8 mouse cellular contexts compared by ENCODE assay signal in genomic region chr5:103773100-103773552, GRCm38 (mm10).
DNase-seq lines count a peak whose midpoint lies in the region; ATAC-seq and TF ChIP-seq lines count a peak whose summit lies in the region.

No protein-coding gene starts in this region.

- no peaks in the 10 kb centered on the region for H3K27me3 ChIP-seq in forebrain, embryonic 13.5 days
- no peaks in the 10 kb centered on the region for H3K27me3 ChIP-seq in hindbrain, embryonic 15.5 days

- WGBS in forebrain, embryonic 13.5 days, result 0% methylated on average over 5 of the region's 5 CpGs
- 2% methylated on average over 5 of the region's 5 CpGs for WGBS in hindbrain, embryonic 15.5 days

- TF ChIP-seq CTCF in layer of hippocampus, adult 2 months (conservative IDR thresholded peaks at IDR 0.05), result no peak

- no peaks in the 10 kb centered on the region for H3K36me3 ChIP-seq in forebrain, embryonic 13.5 days (ENCODE audit: poor library complexity, severe bottlenecking)
- no peaks in the 10 kb centered on the region for H3K36me3 ChIP-seq in hindbrain, embryonic 15.5 days

- no peak for DNase-seq in layer of hippocampus, adult 2 months (ENCODE audit: low spot score in 2 of 2)
- DNase-seq in layer of hippocampus, postnatal 25 days (ENCODE audit: extremely low spot score in 1 of 2, low spot score in 1 of 2), result no peak
- peak; percentile 53 to 69 for DNase-seq in lung, adult 18-20 months
- peak; percentile 58 for DNase-seq in retina, embryonic 14.5 days (ENCODE audit: low spot score)
- no peak for DNase-seq in urinary bladder, postnatal 25 days (ENCODE audit: low spot score)
- DNase-seq in cerebellum, adult 18-20 months, result no peak

- H3K4me3 ChIP-seq in layer of hippocampus, adult 2 months, result peak overlapping the region; percentile 36
- peak overlapping the region; percentile 19; the same call in 1 of the 2 replicates for H3K4me3 ChIP-seq in forebrain, embryonic 13.5 days
- H3K4me3 ChIP-seq in hindbrain, embryonic 15.5 days, result no peak overlapping the region

- peak overlapping the region; percentile 83 for H3K27ac ChIP-seq in layer of hippocampus, adult 2 months
- H3K27ac ChIP-seq in forebrain, embryonic 13.5 days, result peak overlapping the region; percentile 86
- H3K27ac ChIP-seq in hindbrain, embryonic 15.5 days (replicated peaks), result peak overlapping the region; percentile 61

- no peaks in the 10 kb centered on the region for H3K9me3 ChIP-seq in forebrain, embryonic 13.5 days (replicated peaks)
- H3K9me3 ChIP-seq in hindbrain, embryonic 15.5 days, result no peaks in the 10 kb centered on the region

- peaks cover 56% of the 10 kb centered on the region for H3K4me1 ChIP-seq in forebrain, embryonic 13.5 days
- peaks cover 37% of the 10 kb centered on the region for H3K4me1 ChIP-seq in hindbrain, embryonic 15.5 days (replicated peaks)

- ATAC-seq in forebrain, embryonic 13.5 days, result peak; percentile 82
- ATAC-seq in hindbrain, embryonic 15.5 days (ENCODE audit: low FRiP score, low read depth), result peak; percentile 70

- H3K4me2 ChIP-seq in forebrain, embryonic 13.5 days, result peak overlapping the region; percentile 52
- peak overlapping the region; percentile 18 for H3K4me2 ChIP-seq in hindbrain, embryonic 15.5 days

- H3K9ac ChIP-seq in forebrain, embryonic 13.5 days, result peak overlapping the region; percentile 17; the same call in 1 of the 2 replicates
- no peak overlapping the region for H3K9ac ChIP-seq in hindbrain, embryonic 15.5 days

Comparison
In these comparisons a context has a peak if more than half of its experiments do, and no peak if none do; other contexts are left out.
1. DNase-seq: peak in lung, adult 18-20 months (2 of 2) and retina, embryonic 14.5 days (single experiment); none in layer of hippocampus, adult 2 months (0 of 2), layer of hippocampus, postnatal 25 days (0 of 2), urinary bladder, postnatal 25 days (single experiment) and cerebellum, adult 18-20 months (0 of 2).
2. Peak in every context shown above with its lines, with median percentiles within 50 percentile points of each other: H3K27ac ChIP-seq.